Mouse (Mus musculus): ENCODE results near the gene Ppip5k2. TPM values are rescaled to one million over a fixed set of nuclear protein-coding genes. Genes with fewer than 3 reads are reported as not detected.

The Ppip5k2 gene
- polyA plus RNA-seq, 1 experiment = 4.6 TPM

GRCm38 (mm10) chr1:97698956-97699570 is 71.1 kb downstream of the Ppip5k2 start:
- H3K36me3 ChIP-seq (ENCODE audit: control insufficient read depth, insufficient read depth, low read length) = no peaks in the 10 kb centered on the region
- peaks cover 7% of the 10 kb centered on the region; the same call in 1 of the 2 replicates for H3K4me1 ChIP-seq (ENCODE audit: control insufficient read depth, insufficient read depth, insufficient read length, low read length)
- WGBS = 13% methylated on average over 11 of the region's 11 CpGs
- no peak overlapping the region for H3K27ac ChIP-seq (ENCODE audit: insufficient read depth, low read depth, low read length)
- H3K4me3 ChIP-seq (ENCODE audit: low read depth, low read length) = no peak overlapping the region
- H3K27me3 ChIP-seq (ENCODE audit: control insufficient read depth, insufficient read depth, low read length) = no peaks in the 10 kb centered on the region
- TF ChIP-seq CTCF (IDR thresholded peaks at IDR 0.05; ENCODE audit: extremely low read depth, insufficient read length, insufficient replicate concordance, low read depth, low read length) (no peak), POLR2A (IDR thresholded peaks at IDR 0.05; ENCODE audit: low read depth, low read length) (no peak)

GRCm38 (mm10) chr1:97697273-97697672 is 72.9 kb downstream of the Ppip5k2 start:
- H3K27ac ChIP-seq (ENCODE audit: insufficient read depth, low read depth, low read length) = no peak overlapping the region
- 91% methylated on average over 1 of the region's 1 CpGs for WGBS

DNA sequence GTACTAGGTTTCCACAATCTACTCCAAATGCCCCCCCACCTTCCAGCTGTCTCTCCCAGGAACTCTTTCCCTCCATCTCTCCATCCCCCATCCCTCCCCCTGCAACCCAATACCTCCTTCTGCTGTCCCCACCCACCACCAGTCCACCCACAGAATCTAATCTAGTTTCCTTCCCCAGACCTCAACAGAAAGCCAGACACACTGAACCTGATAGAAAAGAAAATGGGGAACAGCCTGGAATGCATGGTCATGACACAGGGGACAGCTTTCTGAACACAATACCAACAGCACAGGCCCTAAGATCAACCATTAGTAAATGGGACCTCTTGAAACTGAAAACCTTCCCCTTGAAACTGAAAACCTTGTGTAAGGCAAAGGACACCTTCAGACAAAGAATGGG is 76.4 kb downstream of the Ppip5k2 start:
- no peak overlapping the region for H3K27ac ChIP-seq (ENCODE audit: insufficient read depth, low read depth, low read length)
- no peak overlapping the region for H3K4me3 ChIP-seq (ENCODE audit: low read depth, low read length)
- no peaks in the 10 kb centered on the region for H3K27me3 ChIP-seq (ENCODE audit: control insufficient read depth, insufficient read depth, low read length)
- H3K36me3 ChIP-seq (ENCODE audit: control insufficient read depth, insufficient read depth, low read length) = no peaks in the 10 kb centered on the region
- no peak for TF ChIP-seq POLR2A (IDR thresholded peaks at IDR 0.05; ENCODE audit: low read depth, low read length)
- no peak for TF ChIP-seq CTCF (IDR thresholded peaks at IDR 0.05; ENCODE audit: extremely low read depth, insufficient read length, insufficient replicate concordance, low read depth, low read length)
- H3K4me1 ChIP-seq (ENCODE audit: control insufficient read depth, insufficient read depth, insufficient read length, low read length) = no peaks in the 10 kb centered on the region

More at GRCm38 (mm10) chr1:97697273-97697672, 72.9 kb downstream of the Ppip5k2 start:
- no peaks in the 10 kb centered on the region for H3K36me3 ChIP-seq (ENCODE audit: control insufficient read depth, insufficient read depth, low read length)
- H3K4me3 ChIP-seq (ENCODE audit: low read depth, low read length) = no peak overlapping the region
- peaks cover 3% of the 10 kb centered on the region; the same call in 1 of the 2 replicates for H3K4me1 ChIP-seq (ENCODE audit: control insufficient read depth, insufficient read depth, insufficient read length, low read length)
- no peak for TF ChIP-seq CTCF (IDR thresholded peaks at IDR 0.05; ENCODE audit: extremely low read depth, insufficient read length, insufficient replicate concordance, low read depth, low read length)
- no peak for TF ChIP-seq POLR2A (IDR thresholded peaks at IDR 0.05; ENCODE audit: low read depth, low read length)
- no peaks in the 10 kb centered on the region for H3K27me3 ChIP-seq (ENCODE audit: control insufficient read depth, insufficient read depth, low read length)

DNA sequence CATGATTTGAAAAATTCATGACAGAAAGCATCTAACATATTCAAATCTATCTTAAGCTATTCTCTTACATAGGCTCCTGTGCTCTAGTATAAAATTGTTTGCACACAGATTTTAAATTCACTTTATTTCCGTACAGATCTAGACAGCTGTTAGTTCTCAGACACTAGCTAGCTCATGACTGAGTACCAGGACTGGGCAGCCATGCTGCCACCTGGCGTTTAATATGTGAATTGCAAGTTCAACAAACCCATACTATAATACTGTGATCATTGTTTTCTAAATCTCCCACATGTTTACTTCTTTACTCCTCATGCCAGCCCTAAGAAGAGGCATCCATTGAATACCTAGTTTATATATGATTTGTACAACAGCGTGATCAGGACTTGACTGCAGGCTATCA is 81.5 kb downstream of the Ppip5k2 start:
- no peaks in the 10 kb centered on the region for H3K4me1 ChIP-seq (ENCODE audit: control insufficient read depth, insufficient read depth, insufficient read length, low read length)
- no peak overlapping the region for H3K4me3 ChIP-seq (ENCODE audit: low read depth, low read length)
- H3K27ac ChIP-seq (ENCODE audit: insufficient read depth, low read depth, low read length) = no peak overlapping the region
- TF ChIP-seq POLR2A (IDR thresholded peaks at IDR 0.05; ENCODE audit: low read depth, low read length) (no peak), CTCF (IDR thresholded peaks at IDR 0.05; ENCODE audit: extremely low read depth, insufficient read length, insufficient replicate concordance, low read depth, low read length) (peak; percentile 77; the same call in 1 of the 2 replicates)
- H3K36me3 ChIP-seq (ENCODE audit: control insufficient read depth, insufficient read depth, low read length) = no peaks in the 10 kb centered on the region
- WGBS = 7% methylated on average over 3 of the region's 3 CpGs
- H3K27me3 ChIP-seq (ENCODE audit: control insufficient read depth, insufficient read depth, low read length) = no peaks in the 10 kb centered on the region; the same call in 1 of the 2 replicates

DNA sequence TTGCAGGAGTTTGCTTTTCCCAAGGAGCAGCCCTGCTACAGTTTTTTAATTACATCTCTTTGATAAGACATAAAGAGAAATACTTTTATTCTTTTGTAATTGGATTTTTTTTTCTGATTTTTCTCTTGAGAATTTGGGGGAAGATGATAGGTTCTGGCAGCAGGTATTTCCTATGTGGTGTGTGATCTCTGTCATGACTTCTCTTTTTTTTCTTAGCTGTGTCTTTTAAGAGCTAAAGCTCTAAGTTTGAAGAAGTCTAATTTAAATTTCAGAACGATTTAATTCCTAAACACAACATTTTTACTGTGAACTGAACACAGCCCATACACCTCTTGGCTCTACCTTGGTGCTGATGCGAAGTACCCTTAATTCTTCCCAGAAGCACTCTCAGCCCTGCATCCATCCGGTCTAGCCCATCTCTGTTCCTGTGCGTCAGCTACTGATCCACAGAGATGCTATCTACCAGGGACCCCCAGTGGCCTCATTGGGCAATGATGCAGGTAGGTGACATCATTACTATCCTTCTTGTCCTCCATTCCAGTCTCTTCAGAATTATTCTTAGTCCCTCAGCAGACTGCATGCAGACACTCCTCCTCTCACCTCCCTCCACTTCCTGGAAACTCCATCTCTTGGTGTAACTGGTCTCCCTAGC is 93.6 kb downstream of the Ppip5k2 start:
- Histone ChIP-seq H3K4me1 (ENCODE audit: control insufficient read depth, insufficient read depth, insufficient read length, low read length) (no peaks in the 10 kb centered on the region), H3K27me3 (ENCODE audit: control insufficient read depth, insufficient read depth, low read length) (no peaks in the 10 kb centered on the region)

GRCm38 (mm10) chr1:97676115-97676514 is 94.1 kb downstream of the Ppip5k2 start:
- no peaks in the 10 kb centered on the region for H3K4me1 ChIP-seq (ENCODE audit: control insufficient read depth, insufficient read depth, insufficient read length, low read length)
- TF ChIP-seq POLR2A (IDR thresholded peaks at IDR 0.05; ENCODE audit: low read depth, low read length) (no peak), CTCF (IDR thresholded peaks at IDR 0.05; ENCODE audit: extremely low read depth, insufficient read length, insufficient replicate concordance, low read depth, low read length) (no peak)
- 56% methylated on average over 2 of the region's 2 CpGs for WGBS
- no peak overlapping the region for H3K4me3 ChIP-seq (ENCODE audit: low read depth, low read length)
- no peaks in the 10 kb centered on the region for H3K36me3 ChIP-seq (ENCODE audit: control insufficient read depth, insufficient read depth, low read length)
- H3K27ac ChIP-seq (ENCODE audit: insufficient read depth, low read depth, low read length) = no peak overlapping the region
- H3K27me3 ChIP-seq (ENCODE audit: control insufficient read depth, insufficient read depth, low read length) = no peaks in the 10 kb centered on the region

More for the DNA sequence above, 93.6 kb downstream of the Ppip5k2 start:
- 77% methylated on average over 4 of the region's 4 CpGs for WGBS
- Histone ChIP-seq H3K4me3 (ENCODE audit: low read depth, low read length) (no peak overlapping the region), H3K27ac (ENCODE audit: insufficient read depth, low read depth, low read length) (no peak overlapping the region), H3K36me3 (ENCODE audit: control insufficient read depth, insufficient read depth, low read length) (no peaks in the 10 kb centered on the region)
- TF ChIP-seq POLR2A (IDR thresholded peaks at IDR 0.05; ENCODE audit: low read depth, low read length) (no peak), CTCF (IDR thresholded peaks at IDR 0.05; ENCODE audit: extremely low read depth, insufficient read length, insufficient replicate concordance, low read depth, low read length) (no peak)

DNA sequence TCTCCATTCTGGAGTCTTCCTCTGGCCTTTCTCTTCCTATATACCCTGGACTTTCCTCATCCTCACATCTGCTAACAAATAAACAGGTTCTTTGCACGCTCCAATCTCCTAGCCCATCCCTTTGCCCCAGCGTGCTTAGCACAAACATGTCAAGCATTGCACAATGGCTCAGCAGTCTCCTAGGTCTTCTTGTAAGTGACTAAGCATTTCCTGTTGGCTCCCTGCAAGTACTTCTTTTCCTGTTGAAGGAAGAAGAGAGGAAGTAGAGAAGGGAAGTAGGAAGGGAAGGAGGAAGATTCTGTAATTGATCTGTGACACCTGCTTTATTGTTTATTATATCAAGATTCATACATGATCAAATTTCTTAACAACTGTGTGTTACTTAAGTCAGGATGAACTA is 97.4 kb downstream of the Ppip5k2 start:
- no peak overlapping the region for H3K4me3 ChIP-seq (ENCODE audit: low read depth, low read length)
- H3K36me3 ChIP-seq (ENCODE audit: control insufficient read depth, insufficient read depth, low read length) = no peaks in the 10 kb centered on the region
- 7% methylated on average over 2 of the region's 2 CpGs for WGBS
- TF ChIP-seq CTCF (IDR thresholded peaks at IDR 0.05; ENCODE audit: extremely low read depth, insufficient read length, insufficient replicate concordance, low read depth, low read length) = no peak
- TF ChIP-seq POLR2A (IDR thresholded peaks at IDR 0.05; ENCODE audit: low read depth, low read length) = no peak
- H3K4me1 ChIP-seq (ENCODE audit: control insufficient read depth, insufficient read depth, insufficient read length, low read length) = no peaks in the 10 kb centered on the region
- H3K27me3 ChIP-seq (ENCODE audit: control insufficient read depth, insufficient read depth, low read length) = no peaks in the 10 kb centered on the region
- H3K27ac ChIP-seq (ENCODE audit: insufficient read depth, low read depth, low read length) = no peak overlapping the region
